Mouse (Mus musculus) cerebellum, adult 2 months (tissue): Measurements from ENCODE around the gene Ebf4.

Experiments
- CTCF ChIP-seq: fragments of 200-500 bp; IDR thresholded peaks from 2 replicates; pipeline ENCODE4 v1.5.1; 2011; ENCODE audit warnings: low read depth, mild to moderate bottlenecking, control low read depth, low read length, moderate library complexity, borderline replicate concordance; ENCODE audit not compliant: insufficient read depth
- POLR2A ChIP-seq: fragments of 200-500 bp; IDR thresholded peaks from 2 replicates; pipeline ENCODE4 v1.6.1; 2011; ENCODE audit warnings: low read length, control low read depth, borderline replicate concordance; ENCODE audit not compliant: insufficient read depth

- TF ChIP-seq CTCF (no peak), POLR2A (no peak)
These were observed 97.9 kb downstream of the Ebf4 start for GRCm38 (mm10) chr2:130392836-130393235.
